Mouse (Mus musculus): ENCODE data around the gene Ripor2.

DNA sequence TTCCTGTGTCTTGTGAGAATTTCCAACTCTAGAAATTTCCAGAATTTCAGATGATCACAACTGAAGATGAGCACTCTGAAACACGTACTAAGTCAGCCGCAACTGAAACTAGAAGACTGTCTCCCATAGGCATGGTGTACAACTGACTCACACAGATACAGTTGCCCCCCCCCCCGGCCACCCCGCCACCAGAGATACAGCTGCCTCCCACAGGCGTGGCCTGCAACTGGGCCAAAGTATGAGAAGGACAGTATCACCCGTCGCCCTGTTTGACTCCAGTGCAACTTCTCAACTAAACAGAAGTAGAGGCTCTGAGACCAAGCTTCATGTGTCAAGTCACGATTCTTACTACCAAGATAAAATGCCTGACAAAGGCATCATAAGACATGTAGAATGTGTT, 1.2 kb upstream of the Ripor2 start:
- TF ChIP-seq CTCF (IDR thresholded peaks at IDR 0.05; ENCODE audit: borderline replicate concordance, insufficient read depth, low read depth, low read length) (no peak), POLR2A (IDR thresholded peaks at IDR 0.05; ENCODE audit: borderline replicate concordance, insufficient read depth, low read length) (no peak)

All from cerebellum, adult 2 months (tissue).